Mouse (Mus musculus): ENCODE data around the gene Cdh3. TPM values are rescaled to one million over a fixed set of nuclear protein-coding genes. Genes with fewer than 3 reads are reported as not detected.

Gene Cdh3
- total and polyA plus RNA-seq, 3 experiments, result not detected

GRCm38 (mm10) chr8:106516581-106516980, 5.9 kb downstream of the Cdh3 start:
- Histone ChIP-seq H3K9me3 (replicated peaks; ENCODE audit: insufficient read depth, low read length) (no peaks in the 10 kb centered on the region), H3K4me3 (ENCODE audit: control insufficient read depth in 1 of 2, insufficient read depth in 1 of 2, low read depth in 2 of 2, low read length in 2 of 2) (no peak overlapping the region), H3K79me2 (ENCODE audit: control insufficient read depth, insufficient read depth, low read length, poor library complexity) (no peaks in the 10 kb centered on the region), H3K36me3 (ENCODE audit: control insufficient read depth in 1 of 2, insufficient read depth in 2 of 2, low read length in 2 of 2) (no peaks in the 10 kb centered on the region), H3K9ac (ENCODE audit: control insufficient read depth, low read depth, low read length, poor library complexity, severe bottlenecking) (no peak overlapping the region), H3K27me3 (ENCODE audit: control insufficient read depth in 1 of 2, insufficient read depth in 2 of 2, low read length in 2 of 2) (no peaks in the 10 kb centered on the region; a peak in 2 of 4 replicates), H3K27ac (ENCODE audit: control insufficient read depth, low read depth, low read length) (no peak overlapping the region), H3K4me1 (ENCODE audit: control insufficient read depth in 1 of 2, insufficient read depth in 2 of 2, low read length in 2 of 2) (no peaks in the 10 kb centered on the region)
- TF ChIP-seq MXI1 (IDR thresholded peaks at IDR 0.05; ENCODE audit: low read depth, low read length) (no peak), JUND (IDR thresholded peaks at IDR 0.05; ENCODE audit: low read depth, low read length) (no peak), RCOR1 (IDR thresholded peaks at IDR 0.05; ENCODE audit: low read depth, low read length) (no peak), TBP (IDR thresholded peaks at IDR 0.05; ENCODE audit: low read depth, low read length) (no peak), TAL1 (IDR thresholded peaks at IDR 0.05; ENCODE audit: low read length) (no peak), NELFE (IDR thresholded peaks at IDR 0.05; ENCODE audit: low read depth, low read length) (no peak)
- no peak for DNase-seq (ENCODE audit: low read depth, low spot score)

DNA sequence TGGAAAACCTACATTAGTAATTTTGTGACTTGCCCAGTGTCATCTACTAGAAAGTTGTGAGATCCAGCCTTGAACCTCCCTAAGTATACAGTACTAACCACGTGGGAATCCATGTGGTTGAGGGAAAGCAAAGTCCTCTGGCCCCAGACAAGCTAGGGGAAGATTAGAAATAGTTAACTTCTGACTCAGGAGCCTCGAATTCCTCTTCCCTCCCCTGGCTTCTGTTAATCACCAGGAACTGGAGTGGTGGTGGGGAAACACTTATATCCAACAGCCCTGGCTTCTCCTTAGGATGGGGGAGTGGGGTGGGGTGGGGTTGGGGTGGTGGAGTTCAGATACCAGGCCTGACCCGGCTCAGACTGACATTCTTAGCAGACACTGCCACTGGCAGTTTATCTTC, 8.1 kb downstream of the Cdh3 start:
- no peak overlapping the region for H3K9ac ChIP-seq (ENCODE audit: control insufficient read depth, low read depth, low read length, poor library complexity, severe bottlenecking)
- no peaks in the 10 kb centered on the region for H3K4me1 ChIP-seq (ENCODE audit: control insufficient read depth in 1 of 2, insufficient read depth in 2 of 2, low read length in 2 of 2)
- no peak overlapping the region for H3K4me3 ChIP-seq (ENCODE audit: control insufficient read depth in 1 of 2, insufficient read depth in 1 of 2, low read depth in 2 of 2, low read length in 2 of 2)
- no peaks in the 10 kb centered on the region for H3K79me2 ChIP-seq (ENCODE audit: control insufficient read depth, insufficient read depth, low read length, poor library complexity)
- no peaks in the 10 kb centered on the region for H3K9me3 ChIP-seq (replicated peaks; ENCODE audit: insufficient read depth, low read length)
- DNase-seq (ENCODE audit: low read depth, low spot score), result no peak
- TF ChIP-seq HCFC1 (IDR thresholded peaks at IDR 0.05; ENCODE audit: low read depth, low read length) (no peak), GABPA (IDR thresholded peaks at IDR 0.05; ENCODE audit: low read depth, low read length) (no peak), USF2 (IDR thresholded peaks at IDR 0.05; ENCODE audit: borderline replicate concordance in 1 of 2, insufficient read depth in 1 of 2, low read depth in 1 of 2, low read length in 2 of 2) (no peak), MYB (IDR thresholded peaks at IDR 0.05; ENCODE audit: low read depth, low read length) (no peak), NRF1 (IDR thresholded peaks at IDR 0.05; ENCODE audit: insufficient read depth, low read depth, low read length, poor library complexity, severe bottlenecking) (no peak)
- no peak overlapping the region for H3K27ac ChIP-seq (ENCODE audit: control insufficient read depth, low read depth, low read length)
- no peaks in the 10 kb centered on the region for H3K36me3 ChIP-seq (ENCODE audit: control insufficient read depth in 1 of 2, insufficient read depth in 2 of 2, low read length in 2 of 2)
- no peaks in the 10 kb centered on the region; a peak in 1 of 4 replicates for H3K27me3 ChIP-seq (ENCODE audit: control insufficient read depth in 1 of 2, insufficient read depth in 2 of 2, low read length in 2 of 2)

DNA sequence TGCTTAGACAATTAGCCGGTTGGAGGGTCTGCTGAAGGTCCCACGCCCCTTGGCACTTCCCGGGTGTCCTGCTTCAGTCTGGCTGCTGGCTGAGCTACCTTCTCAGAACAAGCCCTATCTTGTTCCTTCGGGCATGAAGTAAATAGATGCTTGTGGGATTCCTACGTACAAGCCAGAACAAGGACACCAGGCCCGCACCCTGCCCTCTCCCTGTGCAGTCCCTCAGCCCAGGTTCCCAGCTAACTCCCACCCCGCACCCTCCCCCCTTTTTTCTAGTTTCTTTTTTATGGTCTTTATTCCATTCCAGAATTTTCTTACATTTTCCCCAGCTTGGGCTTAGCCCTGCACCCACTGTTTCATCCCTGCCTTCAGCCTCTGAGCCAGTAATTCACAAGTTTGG, 9.9 kb downstream of the Cdh3 start:
- TF ChIP-seq MAZ (IDR thresholded peaks at IDR 0.05; ENCODE audit: low read depth, low read length) (no peak), USF1 (IDR thresholded peaks at IDR 0.05; ENCODE audit: low read depth, low read length) (no peak), SIN3A (IDR thresholded peaks at IDR 0.05; ENCODE audit: low read length) (no peak), ETS1 (IDR thresholded peaks at IDR 0.05; ENCODE audit: low read depth, low read length) (no peak), CHD1 (IDR thresholded peaks at IDR 0.05; ENCODE audit: low read depth, low read length) (no peak), KAT2A (conservative IDR thresholded peaks at IDR 0.05; ENCODE audit: low read depth, low read length) (no peak), POLR2AphosphoS2 (IDR thresholded peaks at IDR 0.05; ENCODE audit: low read length) (no peak), GATA1 (IDR thresholded peaks at IDR 0.05; ENCODE audit: low read depth, low read length) (no peak), E2F4 (IDR thresholded peaks at IDR 0.05; ENCODE audit: borderline replicate concordance, low read depth, low read length) (no peak), RCOR1 (IDR thresholded peaks at IDR 0.05; ENCODE audit: low read depth, low read length) (no peak), GABPA (IDR thresholded peaks at IDR 0.05; ENCODE audit: low read depth, low read length) (no peak), BHLHE40 (IDR thresholded peaks at IDR 0.05; ENCODE audit: borderline replicate concordance, low read depth, low read length) (no peak), POLR2AphosphoS5 (IDR thresholded peaks at IDR 0.05; ENCODE audit: borderline replicate concordance, low read depth, low read length) (no peak), EP300 (IDR thresholded peaks at IDR 0.05; ENCODE audit: low read depth in 1 of 2, low read length in 2 of 2) (no peak), POLR2A (IDR thresholded peaks at IDR 0.05; ENCODE audit: control insufficient read depth in 1 of 2, insufficient read depth in 1 of 2, low read depth in 1 of 2, low read length in 2 of 2, poor library complexity in 1 of 2) (no peak)
- H3K9ac ChIP-seq (ENCODE audit: control insufficient read depth, low read depth, low read length, poor library complexity, severe bottlenecking), result no peak overlapping the region
- H3K27ac ChIP-seq (ENCODE audit: control insufficient read depth, low read depth, low read length), result no peak overlapping the region
- DNase-seq (ENCODE audit: low read depth, low spot score), result no peak
- no peaks in the 10 kb centered on the region for H3K4me1 ChIP-seq (ENCODE audit: control insufficient read depth in 1 of 2, insufficient read depth in 2 of 2, low read length in 2 of 2)
- no peaks in the 10 kb centered on the region for H3K9me3 ChIP-seq (replicated peaks; ENCODE audit: insufficient read depth, low read length)
- no peaks in the 10 kb centered on the region for H3K79me2 ChIP-seq (ENCODE audit: control insufficient read depth, insufficient read depth, low read length, poor library complexity)
- H3K4me3 ChIP-seq (ENCODE audit: control insufficient read depth in 1 of 2, insufficient read depth in 1 of 2, low read depth in 2 of 2, low read length in 2 of 2), result no peak overlapping the region
- H3K27me3 ChIP-seq (ENCODE audit: control insufficient read depth in 1 of 2, insufficient read depth in 2 of 2, low read length in 2 of 2), result no peaks in the 10 kb centered on the region; a peak in 1 of 4 replicates
- H3K36me3 ChIP-seq (ENCODE audit: control insufficient read depth in 1 of 2, insufficient read depth in 2 of 2, low read length in 2 of 2), result no peaks in the 10 kb centered on the region

Data from MEL (cell line).